Mouse (Mus musculus) gastrocnemius, postnatal 36 days (tissue): ENCODE measurements around the gene Cpa1. TPM values are rescaled to one million over a fixed set of nuclear protein-coding genes. Genes with fewer than 3 reads are reported as not detected.

Experiments used
- DNase-seq, 2 experiments: peaks; one replicate each; pipeline ENCODE4 v3.0.0; 2022
- intact Hi-C: fragments of 180-260 bp; cut with DNase I; formaldehyde crosslinking; loops from one replicate; pipeline ENCODE4 v1.15.1; 2025
- total RNA-seq, 2 experiments: library from RNA; stranded (reverse); gene quantifications; 2 replicates each; pipeline ENCODE4 v1.2.3; 2021

The Cpa1 gene
- total RNA-seq, 2 experiments from 2014 or later = not detected

- DNase-seq = peak; percentile 14 to 25
Observed at GRCm38 (mm10) chr6:30620591-30620990, 18.4 kb upstream of the Cpa1 start.

GRCm38 (mm10) chr6:30620994-30621393 lies 18.0 kb upstream of the Cpa1 start:
- peak in 1 of 2 experiments; percentile 11 for DNase-seq
- intact Hi-C loops = no loop called here

More at GRCm38 (mm10) chr6:30620591-30620990, 18.4 kb upstream of the Cpa1 start:
- intact Hi-C loops = no loop called here

- intact Hi-C loops = no loop called here
- no peak for DNase-seq
Observed at GRCm38 (mm10) chr6:30621986-30622389, 17.0 kb upstream of the Cpa1 start.

- intact Hi-C loops = no loop called here
- no peak for DNase-seq
Observed at GRCm38 (mm10) chr6:30624763-30625162, 14.3 kb upstream of the Cpa1 start.

- intact Hi-C loops = no loop called here
- no peak for DNase-seq
Observed at GRCm38 (mm10) chr6:30628152-30628551, 10.9 kb upstream of the Cpa1 start.

- DNase-seq = no peak
- intact Hi-C loops = no loop called here
Observed at GRCm38 (mm10) chr6:30629989-30630388, 9.0 kb upstream of the Cpa1 start.

- intact Hi-C loops = no loop called here
- no peak for DNase-seq
Observed at GRCm38 (mm10) chr6:30635361-30635862, 3.6 kb upstream of the Cpa1 start.

- intact Hi-C loops = no loop called here
- no peak for DNase-seq
Observed at GRCm38 (mm10) chr6:30636186-30636842, 2.7 kb upstream of the Cpa1 start.

- DNase-seq = no peak
- intact Hi-C loops = no loop called here
Observed at GRCm38 (mm10) chr6:30643694-30644460, 4.9 kb downstream of the Cpa1 start.

- intact Hi-C loops = no loop called here
- DNase-seq = no peak
Observed at GRCm38 (mm10) chr6:30644462-30644861, 5.4 kb downstream of the Cpa1 start.

GRCm38 (mm10) chr6:30645379-30645778 lies 6.4 kb downstream of the Cpa1 start:
- intact Hi-C loops = no loop called here
- DNase-seq = no peak

GRCm38 (mm10) chr6:30649651-30650296 lies 10.8 kb downstream of the Cpa1 start:
- intact Hi-C loops = no loop called here
- DNase-seq = peak; percentile 25 to 49

- intact Hi-C loops = no loop called here
- DNase-seq = no peak
Observed at GRCm38 (mm10) chr6:30652425-30653188, 13.6 kb downstream of the Cpa1 start.

GRCm38 (mm10) chr6:30653518-30653917 lies 14.5 kb downstream of the Cpa1 start:
- DNase-seq = no peak
- intact Hi-C loops = no loop called here

GRCm38 (mm10) chr6:30654402-30654859 lies 15.4 kb downstream of the Cpa1 start:
- no peak for DNase-seq
- intact Hi-C loops = no loop called here

- no peak for DNase-seq
- intact Hi-C loops = no loop called here
Observed at GRCm38 (mm10) chr6:30654932-30655331, 15.9 kb downstream of the Cpa1 start.

- DNase-seq = no peak
- intact Hi-C loops = no loop called here
Observed at GRCm38 (mm10) chr6:30657279-30657678, 18.3 kb downstream of the Cpa1 start.

- intact Hi-C loops = no loop called here
- DNase-seq = no peak
Observed at GRCm38 (mm10) chr6:30658619-30659018, 19.6 kb downstream of the Cpa1 start.

GRCm38 (mm10) chr6:30664776-30665175 lies 25.8 kb downstream of the Cpa1 start:
- intact Hi-C loops = no loop called here
- DNase-seq = no peak

- no peak for DNase-seq
- intact Hi-C loops = no loop called here
Observed at GRCm38 (mm10) chr6:30665296-30665695, 26.3 kb downstream of the Cpa1 start.
